Mouse (Mus musculus): ENCODE measurements at regions not wholly inside any gene's neighbourhood (a gene's known extent, or its start where the extent isn't known, plus 50 kb on each side); places are given as distances from the start of the nearest gene placed in this dataset.

GRCm38 (mm10) chr4:55732006-55732405, 199.7 kb upstream of the Klf4 start:
- Histone ChIP-seq H3K9ac (ENCODE audit: low read depth, low read length, severe bottlenecking) (no peak overlapping the region), H3K4me1 (ENCODE audit: control insufficient read depth, insufficient read depth, low read length) (no peaks in the 10 kb centered on the region), H3K36me3 (ENCODE audit: control insufficient read depth, insufficient read depth, low read length) (no peaks in the 10 kb centered on the region), H3K4me3 (replicated peaks; ENCODE audit: low read length) (no peak overlapping the region), H3K4me2 (replicated peaks; ENCODE audit: low read depth, low read length, severe bottlenecking) (no peak overlapping the region), H3K9me3 (ENCODE audit: control insufficient read depth, low read length) (no peaks in the 10 kb centered on the region), H3K27ac (replicated peaks; ENCODE audit: low read depth, low read length) (no peak overlapping the region), H3K27me3 (ENCODE audit: control insufficient read depth, insufficient read depth, low read length) (no peaks in the 10 kb centered on the region)
- WGBS, result 54% methylated on average over 4 of the region's 4 CpGs
- TF ChIP-seq POLR2A (IDR thresholded peaks at IDR 0.05; ENCODE audit: borderline replicate concordance, extremely low read depth, insufficient read depth, insufficient read length), result no peak
- ATAC-seq (ENCODE audit: low FRiP score, low read depth), result no peak
- no peak for DNase-seq (ENCODE audit: low spot score)

GRCm38 (mm10) chr4:55730266-55730665, 198.0 kb upstream of the Klf4 start:
- DNase-seq (ENCODE audit: low spot score) (no peak), ATAC-seq (ENCODE audit: low FRiP score, low read depth) (no peak)
- TF ChIP-seq POLR2A (IDR thresholded peaks at IDR 0.05; ENCODE audit: borderline replicate concordance, extremely low read depth, insufficient read depth, insufficient read length), result no peak
- Histone ChIP-seq H3K36me3 (ENCODE audit: control insufficient read depth, insufficient read depth, low read length) (no peaks in the 10 kb centered on the region), H3K4me3 (replicated peaks; ENCODE audit: low read length) (no peak overlapping the region), H3K27ac (replicated peaks; ENCODE audit: low read depth, low read length) (no peak overlapping the region), H3K4me2 (replicated peaks; ENCODE audit: low read depth, low read length, severe bottlenecking) (no peak overlapping the region), H3K9ac (ENCODE audit: low read depth, low read length, severe bottlenecking) (no peak overlapping the region), H3K4me1 (ENCODE audit: control insufficient read depth, insufficient read depth, low read length) (no peaks in the 10 kb centered on the region), H3K27me3 (ENCODE audit: control insufficient read depth, insufficient read depth, low read length) (no peaks in the 10 kb centered on the region), H3K9me3 (ENCODE audit: control insufficient read depth, low read length) (no peaks in the 10 kb centered on the region)
- 73% methylated on average over 4 of the region's 4 CpGs for WGBS

GRCm38 (mm10) chr4:55727178-55727577, 194.9 kb upstream of the Klf4 start:
- Histone ChIP-seq H3K36me3 (ENCODE audit: control insufficient read depth, insufficient read depth, low read length) (no peaks in the 10 kb centered on the region), H3K4me2 (replicated peaks; ENCODE audit: low read depth, low read length, severe bottlenecking) (no peak overlapping the region), H3K27ac (replicated peaks; ENCODE audit: low read depth, low read length) (no peak overlapping the region), H3K27me3 (ENCODE audit: control insufficient read depth, insufficient read depth, low read length) (no peaks in the 10 kb centered on the region), H3K4me1 (ENCODE audit: control insufficient read depth, insufficient read depth, low read length) (no peaks in the 10 kb centered on the region), H3K9ac (ENCODE audit: low read depth, low read length, severe bottlenecking) (no peak overlapping the region), H3K9me3 (ENCODE audit: control insufficient read depth, low read length) (no peaks in the 10 kb centered on the region), H3K4me3 (replicated peaks; ENCODE audit: low read length) (no peak overlapping the region)
- ATAC-seq (ENCODE audit: low FRiP score, low read depth) (no peak), DNase-seq (ENCODE audit: low spot score) (no peak)
- no peak for TF ChIP-seq POLR2A (IDR thresholded peaks at IDR 0.05; ENCODE audit: borderline replicate concordance, extremely low read depth, insufficient read depth, insufficient read length)
- WGBS, result 71% methylated on average over 2 of the region's 2 CpGs

- H3K27me3 ChIP-seq (ENCODE audit: control insufficient read depth, insufficient read depth, low read length), result no peaks in the 10 kb centered on the region
- DNase-seq (ENCODE audit: low spot score) (peak; percentile 20), ATAC-seq (ENCODE audit: low FRiP score, low read depth) (no peak)
- no peaks in the 10 kb centered on the region for H3K36me3 ChIP-seq (ENCODE audit: control insufficient read depth, insufficient read depth, low read length)
- no peaks in the 10 kb centered on the region for H3K9me3 ChIP-seq (ENCODE audit: control insufficient read depth, low read length)
- no peak overlapping the region for H3K9ac ChIP-seq (ENCODE audit: low read depth, low read length, severe bottlenecking)
- no peak for TF ChIP-seq POLR2A (IDR thresholded peaks at IDR 0.05; ENCODE audit: borderline replicate concordance, extremely low read depth, insufficient read depth, insufficient read length)
- 71% methylated on average over 19 of the region's 19 CpGs for WGBS
- no peaks in the 10 kb centered on the region for H3K4me1 ChIP-seq (ENCODE audit: control insufficient read depth, insufficient read depth, low read length)
- no peak overlapping the region for H3K4me2 ChIP-seq (replicated peaks; ENCODE audit: low read depth, low read length, severe bottlenecking)
- no peak overlapping the region for H3K27ac ChIP-seq (replicated peaks; ENCODE audit: low read depth, low read length)
- H3K4me3 ChIP-seq (replicated peaks; ENCODE audit: low read length), result no peak overlapping the region
These were observed 193.8 kb upstream of the Klf4 start for GRCm38 (mm10) chr4:55726081-55726480.

- DNase-seq (ENCODE audit: low spot score) (no peak), ATAC-seq (ENCODE audit: low FRiP score, low read depth) (no peak)
- H3K27me3 ChIP-seq (ENCODE audit: control insufficient read depth, insufficient read depth, low read length), result no peaks in the 10 kb centered on the region
- no peak overlapping the region for H3K9ac ChIP-seq (ENCODE audit: low read depth, low read length, severe bottlenecking)
- H3K9me3 ChIP-seq (ENCODE audit: control insufficient read depth, low read length), result no peaks in the 10 kb centered on the region
- H3K27ac ChIP-seq (replicated peaks; ENCODE audit: low read depth, low read length), result no peak overlapping the region
- no peak overlapping the region for H3K4me2 ChIP-seq (replicated peaks; ENCODE audit: low read depth, low read length, severe bottlenecking)
- no peak for TF ChIP-seq POLR2A (IDR thresholded peaks at IDR 0.05; ENCODE audit: borderline replicate concordance, extremely low read depth, insufficient read depth, insufficient read length)
- H3K4me3 ChIP-seq (replicated peaks; ENCODE audit: low read length), result no peak overlapping the region
- WGBS, result 85% methylated on average over 1 of the region's 1 CpGs
- no peaks in the 10 kb centered on the region for H3K4me1 ChIP-seq (ENCODE audit: control insufficient read depth, insufficient read depth, low read length)
- no peaks in the 10 kb centered on the region for H3K36me3 ChIP-seq (ENCODE audit: control insufficient read depth, insufficient read depth, low read length)
These were observed 192.0 kb upstream of the Klf4 start for GRCm38 (mm10) chr4:55724286-55724685.

GRCm38 (mm10) chr4:55723124-55723523, 190.9 kb upstream of the Klf4 start:
- Histone ChIP-seq H3K9me3 (ENCODE audit: control insufficient read depth, low read length) (no peaks in the 10 kb centered on the region), H3K9ac (ENCODE audit: low read depth, low read length, severe bottlenecking) (no peak overlapping the region), H3K4me2 (replicated peaks; ENCODE audit: low read depth, low read length, severe bottlenecking) (no peak overlapping the region), H3K4me1 (ENCODE audit: control insufficient read depth, insufficient read depth, low read length) (no peaks in the 10 kb centered on the region), H3K27me3 (ENCODE audit: control insufficient read depth, insufficient read depth, low read length) (no peaks in the 10 kb centered on the region), H3K36me3 (ENCODE audit: control insufficient read depth, insufficient read depth, low read length) (no peaks in the 10 kb centered on the region), H3K4me3 (replicated peaks; ENCODE audit: low read length) (no peak overlapping the region), H3K27ac (replicated peaks; ENCODE audit: low read depth, low read length) (no peak overlapping the region)
- no peak for TF ChIP-seq POLR2A (IDR thresholded peaks at IDR 0.05; ENCODE audit: borderline replicate concordance, extremely low read depth, insufficient read depth, insufficient read length)
- ATAC-seq (ENCODE audit: low FRiP score, low read depth) (no peak), DNase-seq (ENCODE audit: low spot score) (no peak)
- WGBS, result 82% methylated on average over 1 of the region's 1 CpGs

All from limb, embryonic 14.5 days (tissue).